Mouse (Mus musculus): Measurements from ENCODE around the gene Rhox2f.
"Not testable (repeated sequence)": the region's sequence is repeated elsewhere in the genome, so short reads cannot be mapped to it uniquely, and the experiment has no call there.

The Rhox2f gene

DNA sequence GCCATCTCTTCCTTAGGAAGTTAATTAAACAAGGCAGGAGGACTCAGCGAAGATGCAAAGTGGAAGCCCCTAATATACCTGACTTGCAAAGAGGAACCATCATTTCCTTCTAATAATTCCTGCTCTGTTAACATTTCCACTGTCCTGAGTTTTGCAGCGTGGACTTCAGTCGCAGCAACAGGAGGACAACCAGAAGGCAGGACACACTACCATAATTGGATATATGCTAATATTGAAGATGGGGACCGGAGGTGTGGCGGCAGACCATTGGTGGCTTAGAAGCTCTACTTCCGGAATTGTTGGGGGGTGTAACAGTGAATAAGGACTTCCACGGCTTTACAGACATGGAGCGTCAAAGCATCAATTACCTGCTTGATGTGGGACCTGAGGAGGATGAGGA lies at the start of gene Rhox2f:
Gene Rhox2f (plus strand): TSS at position 301 of the 400 bp plus-strand sequence.
- not testable (repeated sequence) for DNase-seq

DNA sequence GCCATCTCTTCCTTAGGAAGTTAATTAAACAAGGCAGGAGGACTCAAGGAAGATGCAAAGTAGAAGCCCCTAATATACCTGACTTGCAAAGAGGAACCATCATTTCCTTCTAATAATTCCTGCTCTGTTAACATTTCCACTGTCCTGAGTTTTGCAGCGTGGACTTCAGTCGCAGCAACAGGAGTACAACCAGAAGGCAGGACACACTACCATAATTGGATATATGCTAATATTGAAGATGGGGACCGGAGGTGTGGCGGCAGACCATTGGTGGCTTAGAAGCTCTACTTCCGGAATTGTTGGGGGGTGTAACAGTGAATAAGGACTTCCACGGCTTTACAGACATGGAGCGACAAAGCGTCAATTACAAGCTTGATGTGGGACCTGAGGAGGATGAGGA lies 41.1 kb upstream of the Rhox2f start, which contains the start of gene Rhox2e:
Gene Rhox2e (plus strand): TSS at position 301 of the 400 bp plus-strand sequence.
- DNase-seq, result not testable (repeated sequence)

DNA sequence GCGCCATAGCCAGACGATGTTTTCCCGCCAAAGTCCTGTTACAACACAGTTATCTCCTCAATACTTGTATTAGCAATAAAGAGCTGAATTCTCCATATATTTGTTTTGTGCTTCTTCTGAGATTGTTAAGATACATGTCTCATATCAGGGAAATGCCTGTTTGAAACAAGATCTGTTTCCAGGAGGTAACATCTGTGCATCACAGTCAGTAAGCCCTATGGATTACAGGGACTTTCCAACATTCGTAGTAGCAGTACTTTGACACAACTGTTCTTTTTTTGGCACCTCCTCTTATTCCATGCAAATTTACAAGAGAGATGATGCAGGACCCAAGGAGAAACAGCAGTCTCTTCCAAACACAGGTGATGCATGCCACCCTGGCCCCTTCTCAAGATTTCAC lies 29.5 kb upstream of the Rhox2f start, which contains the start of gene Rhox3e:
Gene Rhox3e (plus strand): TSS at position 301 of the 400 bp plus-strand sequence.
- DNase-seq, result not testable (repeated sequence)

DNA sequence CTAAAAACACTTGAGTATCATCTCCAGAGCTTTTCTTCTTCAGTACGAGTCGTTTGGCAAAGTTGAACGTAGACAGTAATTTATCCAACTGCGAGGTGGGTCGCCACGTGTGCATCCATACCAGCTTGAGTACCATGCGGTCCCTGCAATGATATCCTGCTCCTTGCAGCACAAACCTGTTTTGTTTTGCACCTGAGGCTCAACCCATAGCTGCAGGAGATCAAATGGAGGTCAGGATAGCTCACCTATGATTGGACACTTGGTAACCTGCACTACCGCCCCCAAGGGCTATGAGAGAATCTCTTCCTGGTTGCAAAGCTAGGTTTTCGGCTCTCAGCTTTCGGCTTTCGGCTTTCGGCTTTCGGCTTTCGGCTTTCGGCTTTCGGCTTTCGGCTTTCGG lies 14.1 kb upstream of the Rhox2f start, which contains the start of gene Rhox4e:
Gene Rhox4e (plus strand): TSS at position 301 of the 400 bp plus-strand sequence.
- DNase-seq, result not testable (repeated sequence)

DNA sequence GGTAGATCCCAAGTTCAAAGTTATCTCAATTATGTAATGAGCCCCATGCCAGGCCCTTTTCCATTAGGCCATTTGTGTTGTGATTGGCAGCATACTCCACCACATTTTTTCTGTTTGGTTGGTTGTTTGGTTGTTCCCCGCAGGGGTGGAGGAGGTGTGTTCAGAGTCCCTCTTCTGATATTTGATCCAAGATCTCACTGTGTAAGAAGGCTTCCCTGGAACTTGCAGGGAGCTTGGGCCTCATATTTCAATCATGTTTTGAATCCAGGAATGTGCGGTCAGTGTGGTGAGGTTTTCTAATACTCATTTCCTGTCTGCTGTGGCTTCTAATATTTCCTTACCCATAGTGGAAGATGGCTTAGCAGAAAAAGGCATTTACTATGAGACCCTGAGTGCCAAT lies 1.4 kb downstream of the Rhox2f start:
- not testable (repeated sequence) for DNase-seq

DNA sequence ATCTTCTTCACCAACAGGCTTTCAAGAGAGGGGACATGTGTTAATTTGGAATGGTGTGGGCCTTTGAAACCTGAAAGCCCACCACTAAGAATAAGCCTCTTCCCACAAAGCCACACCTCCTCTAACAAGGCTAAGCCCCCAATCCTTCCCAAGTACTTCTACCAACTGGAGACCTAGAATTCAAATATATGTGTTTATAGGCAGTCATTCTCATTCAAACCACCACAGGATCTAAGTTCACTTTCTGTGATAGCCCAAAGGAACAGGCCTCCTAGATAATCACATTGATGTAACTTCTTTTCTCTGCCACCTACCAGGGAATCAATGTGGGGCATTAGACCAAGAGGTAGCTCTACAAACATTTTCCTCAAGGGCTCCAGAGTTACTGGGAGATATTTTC lies 9.5 kb downstream of the Rhox2f start, which contains the start of gene Rhox3f:
Gene Rhox3f (plus strand): TSS at position 301 of the 400 bp plus-strand sequence.
- DNase-seq, result not testable (repeated sequence)

DNA sequence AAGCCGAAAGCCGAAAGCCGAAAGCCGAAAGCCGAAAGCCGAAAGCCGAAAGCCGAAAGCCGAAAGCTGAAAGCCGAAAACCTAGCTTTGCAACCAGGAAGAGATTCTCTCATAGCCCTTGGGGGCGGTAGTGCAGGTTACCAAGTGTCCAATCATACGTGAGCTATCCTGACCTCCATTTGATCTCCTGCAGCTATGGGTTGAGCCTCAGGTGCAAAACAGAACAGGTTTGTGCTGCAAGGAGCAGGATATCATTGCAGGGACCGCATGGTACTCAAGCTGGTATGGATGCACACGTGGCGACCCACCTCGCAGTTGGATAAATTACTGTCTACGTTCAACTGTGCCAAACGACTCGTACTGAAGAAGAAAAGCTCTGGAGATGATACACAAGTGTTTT lies 36.4 kb downstream of the Rhox2f start, which contains the start of gene Rhox4f:
Gene Rhox4f (minus strand): TSS at position 101 of the 400 bp plus-strand sequence.
- not testable (repeated sequence) for DNase-seq

Measured in kidney, postnatal 10 days (tissue).